Mouse (Mus musculus): ENCODE measurements around the gene Taar2. TPM values are rescaled to one million over a fixed set of nuclear protein-coding genes. Genes with fewer than 3 reads are reported as not detected.

The Taar2 gene
- total RNA-seq, 2 experiments from 2014 or later, result not detected

DNA sequence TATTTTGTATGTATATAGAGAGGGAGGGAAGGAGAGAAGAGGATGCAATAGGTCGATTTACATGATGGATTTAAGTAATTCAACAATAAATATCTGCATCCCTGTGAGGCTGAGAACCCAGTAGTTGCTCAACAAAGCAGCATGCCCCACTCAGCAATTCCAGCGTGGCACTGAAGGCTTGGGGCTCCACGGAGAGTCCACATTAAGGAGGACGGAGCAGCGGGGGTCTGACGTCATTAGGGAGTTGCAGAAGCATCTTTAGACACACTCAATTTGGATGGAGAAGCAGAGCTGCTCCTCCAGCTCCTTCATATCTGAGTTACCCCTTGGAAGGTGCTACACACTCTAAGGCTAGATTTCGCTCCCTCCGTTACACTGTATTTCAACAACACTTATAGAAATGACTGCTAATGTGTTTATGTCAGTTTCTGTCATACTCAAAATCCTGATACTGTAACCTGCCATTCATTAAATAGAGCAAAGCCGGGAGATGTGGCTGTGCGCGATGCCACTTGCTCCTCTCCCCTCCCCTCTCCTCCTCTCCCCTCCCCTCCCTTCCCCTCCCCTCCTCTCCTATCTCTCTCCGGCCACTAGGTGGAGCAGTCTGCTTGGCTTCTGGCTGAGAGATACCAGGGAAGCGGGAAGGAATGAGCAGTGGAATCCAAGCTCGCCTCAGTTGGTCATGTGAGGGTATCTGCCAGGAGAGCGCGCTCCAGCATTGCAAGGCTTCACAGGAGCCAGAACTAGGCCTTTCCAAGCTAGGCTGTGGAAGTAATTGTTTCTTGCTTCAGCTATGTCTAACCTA lies 40.7 kb downstream of the Taar2 start:
- peak; percentile 59 to 65 for DNase-seq
- intact Hi-C loops (cut with DNase I), result loop anchor here (1.0 to 5.0 kb wide), 4 partner anchors 101 to 323 kb away; no protein-coding TSS in a partner anchor

DNA sequence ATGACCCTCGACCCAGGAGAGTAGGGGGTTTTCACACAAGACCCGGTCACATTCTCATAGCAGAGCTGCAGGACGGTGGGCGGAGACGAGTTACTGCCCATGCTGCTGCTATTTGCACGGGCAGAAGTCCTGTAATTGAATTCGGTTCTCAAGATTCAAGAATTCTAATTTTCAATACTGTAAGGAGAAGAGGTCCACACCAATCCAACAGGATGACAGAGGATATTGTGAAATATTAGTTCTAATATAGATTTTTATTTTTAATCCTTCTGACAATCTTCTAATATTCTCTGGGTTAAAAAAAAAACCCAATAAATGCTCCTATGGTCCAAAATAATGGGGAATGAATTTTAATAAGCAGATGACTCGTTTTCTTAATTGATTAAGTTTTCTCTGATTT lies 47.2 kb downstream of the Taar2 start, which contains the start of gene Taar6:
TSS of gene Taar6 (minus strand) at position 101 of the 400 bp plus-strand sequence.
- DNase-seq, result no peak
- intact Hi-C loops (cut with DNase I), result no loop called here

DNA sequence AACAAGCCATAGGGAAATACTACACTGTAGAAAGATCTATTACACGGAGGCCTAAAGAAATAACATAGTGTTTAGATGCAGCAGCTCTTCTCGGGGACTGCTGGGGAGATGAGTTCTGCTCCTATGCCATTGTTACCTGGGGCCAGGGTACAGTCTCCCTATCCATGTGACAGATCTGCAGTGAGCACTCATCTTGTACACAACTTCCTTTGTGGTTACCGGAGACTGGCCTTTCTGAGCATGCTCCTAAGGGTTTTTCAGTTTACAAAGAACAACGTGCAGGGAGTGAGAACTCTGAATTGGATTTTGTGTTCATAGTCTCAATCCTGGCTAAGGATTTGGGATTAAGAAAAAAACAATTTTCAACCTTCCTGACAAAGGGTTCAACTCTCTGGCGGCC lies 48.0 kb downstream of the Taar2 start:
- intact Hi-C loops (cut with DNase I), result no loop called here

More for the DNA sequence above, 48.0 kb downstream of the Taar2 start:
- DNase-seq, result no peak

Other genes with a start within 250 kb of the Taar2 start
- gene Rps12, start 151.3 kb upstream of the Taar2 start, total RNA-seq (2021), result 100 to 1,000 TPM; 199 to 263 TPM
- gene Slc18b1, start 141.6 kb upstream of the Taar2 start, total RNA-seq (2021), result 1 to 10 TPM; 6.3 to 8.0 TPM
- under 1 TPM in 1 of 2 experiments, not detected in 1; 0.28 TPM for gene Vnn3, start 87.1 kb upstream of the Taar2 start, total RNA-seq (2021)
- under 1 TPM; 0.51 to 0.83 TPM for gene Vnn1, start 43.9 kb upstream of the Taar2 start, total RNA-seq (2021)
- gene Taar1, start 18.2 kb upstream of the Taar2 start, total RNA-seq (2021), result not detected
- gene Taar3, start 11.0 kb downstream of the Taar2 start, total RNA-seq (2021), result not detected
- gene Taar4, start 21.9 kb downstream of the Taar2 start, total RNA-seq (2021), result not detected
- gene Taar5, start 32.1 kb downstream of the Taar2 start, total RNA-seq (2021), result not detected
- gene Taar6, start 47.1 kb downstream of the Taar2 start, total RNA-seq (2021), result not detected
- gene Taar7a, start 54.9 kb downstream of the Taar2 start, total RNA-seq (2021), result not detected
- not detected for gene Taar7b, start 61.4 kb downstream of the Taar2 start, total RNA-seq (2021)
- not detected for gene Taar7d, start 88.7 kb downstream of the Taar2 start, total RNA-seq (2021)
- not detected for gene Taar7e, start 99.0 kb downstream of the Taar2 start, total RNA-seq (2021)
- not detected for gene Taar7f, start 110.9 kb downstream of the Taar2 start, total RNA-seq (2021)
- not detected for gene Taar8a, start 137.9 kb downstream of the Taar2 start, total RNA-seq (2021)
- not detected for gene Taar8b, start 153.7 kb downstream of the Taar2 start, total RNA-seq (2021)
- gene Taar8c, start 163.3 kb downstream of the Taar2 start, total RNA-seq (2021), result not detected
- gene Taar9, start 171.0 kb downstream of the Taar2 start, total RNA-seq (2021), result not detected
- 10 to 100 TPM; 41.6 to 46.6 TPM for gene Stx7, start 210.7 kb downstream of the Taar2 start, total RNA-seq (2021)